Mouse (Mus musculus): ENCODE measurements around the gene Hmgcll1. TPM values are rescaled to one million over a fixed set of nuclear protein-coding genes. Genes with fewer than 3 reads are reported as not detected.

Gene Hmgcll1
- polyA plus RNA-seq, 1 experiment, result 0.05 TPM

DNA sequence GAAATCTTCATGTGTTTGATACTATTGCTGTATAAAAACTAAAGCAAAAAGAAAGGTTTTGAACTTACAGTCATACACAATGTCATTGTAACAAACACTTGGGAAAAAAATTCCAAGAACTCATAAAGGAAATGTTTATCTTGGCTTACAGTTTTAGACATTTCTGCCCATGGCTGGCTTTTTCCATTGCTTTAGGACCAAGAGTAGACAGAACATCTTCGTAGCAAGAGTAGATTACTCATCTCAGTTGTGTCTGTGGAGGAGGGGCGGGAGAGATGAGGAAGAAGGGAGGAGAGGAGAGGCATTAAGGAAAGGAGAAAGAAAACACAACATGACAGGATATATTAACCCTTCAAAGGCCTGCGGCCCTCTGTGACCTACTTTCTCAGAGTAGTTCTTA is 11.6 kb upstream of the Hmgcll1 start:
- no peaks in the 10 kb centered on the region for H3K36me3 ChIP-seq (ENCODE audit: control insufficient read depth, insufficient read depth, low read length)
- no peaks in the 10 kb centered on the region for H3K27me3 ChIP-seq (ENCODE audit: control insufficient read depth, insufficient read depth, low read length)
- no peaks in the 10 kb centered on the region for H3K4me1 ChIP-seq (replicated peaks; ENCODE audit: control insufficient read depth, insufficient read depth, low read length)
- H3K27ac ChIP-seq (ENCODE audit: control insufficient read depth, insufficient read depth, low read length), result no peak overlapping the region
- H3K4me3 ChIP-seq (ENCODE audit: control insufficient read depth, insufficient read depth, low read length), result no peak overlapping the region
- 88% methylated on average over 3 of the region's 3 CpGs for WGBS
- no peak for DNase-seq
- TF ChIP-seq POLR2A (IDR thresholded peaks at IDR 0.05; ENCODE audit: control insufficient read depth, extremely low read depth, insufficient read depth, low read length, poor library complexity), result no peak
- no peak for TF ChIP-seq CTCF (IDR thresholded peaks at IDR 0.05; ENCODE audit: borderline replicate concordance, control insufficient read depth, extremely low read depth, insufficient read depth, low read length, poor library complexity)

DNA sequence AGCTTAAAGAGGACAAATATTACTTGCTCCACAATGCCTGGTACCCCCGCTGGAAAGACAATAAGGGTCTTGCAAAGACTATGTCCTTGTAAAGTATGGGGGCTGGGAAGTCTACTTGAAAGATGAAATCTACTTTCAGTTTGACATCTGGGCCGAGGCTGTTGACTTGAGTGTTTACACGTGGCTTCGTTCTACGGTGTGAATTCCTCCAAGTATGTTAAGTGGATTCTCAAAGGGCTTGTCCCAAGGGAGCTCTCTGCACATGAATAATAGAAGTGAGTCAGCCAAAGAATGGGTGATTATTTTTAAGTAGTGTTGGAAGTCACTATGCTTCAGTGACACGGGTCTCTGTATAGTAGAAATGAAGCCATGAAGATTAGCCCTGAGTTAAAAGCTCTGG is 11.0 kb upstream of the Hmgcll1 start:
- Histone ChIP-seq H3K27ac (ENCODE audit: control insufficient read depth, insufficient read depth, low read length) (no peak overlapping the region), H3K4me3 (ENCODE audit: control insufficient read depth, insufficient read depth, low read length) (no peak overlapping the region), H3K4me1 (replicated peaks; ENCODE audit: control insufficient read depth, insufficient read depth, low read length) (no peaks in the 10 kb centered on the region), H3K36me3 (ENCODE audit: control insufficient read depth, insufficient read depth, low read length) (no peaks in the 10 kb centered on the region), H3K27me3 (ENCODE audit: control insufficient read depth, insufficient read depth, low read length) (no peaks in the 10 kb centered on the region)
- TF ChIP-seq CTCF (IDR thresholded peaks at IDR 0.05; ENCODE audit: borderline replicate concordance, control insufficient read depth, extremely low read depth, insufficient read depth, low read length, poor library complexity) (no peak), POLR2A (IDR thresholded peaks at IDR 0.05; ENCODE audit: control insufficient read depth, extremely low read depth, insufficient read depth, low read length, poor library complexity) (no peak)
- no peak for DNase-seq
- WGBS, result 79% methylated on average over 6 of the region's 6 CpGs

DNA sequence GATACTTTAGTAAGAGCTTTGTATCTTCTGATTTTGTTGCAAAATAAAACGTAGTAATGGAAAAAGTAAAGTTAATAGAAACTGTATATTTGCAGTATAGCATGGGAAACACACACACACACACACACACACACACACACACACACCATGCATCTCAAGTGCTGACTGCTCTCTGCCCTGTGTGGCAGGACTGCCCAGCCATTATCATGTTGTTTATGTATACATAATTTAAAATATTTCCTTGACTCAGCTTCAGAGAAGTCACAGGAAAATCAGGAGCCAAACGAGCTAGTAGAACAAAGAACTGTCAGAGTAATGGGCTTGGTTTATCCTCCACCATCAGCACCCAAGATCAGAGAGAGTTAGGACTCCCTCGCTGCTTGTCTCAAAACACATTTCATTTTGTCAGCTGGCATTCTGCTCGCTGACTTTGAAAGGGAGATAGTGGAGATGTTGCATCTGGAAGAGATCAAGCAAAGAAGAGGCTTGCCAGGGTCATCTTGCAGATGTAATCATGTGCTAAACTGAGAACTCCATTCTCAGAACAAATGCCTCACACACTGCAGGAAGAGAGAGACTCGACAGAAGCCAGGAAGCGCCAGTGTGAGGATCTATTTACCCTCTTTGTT is 7.2 kb upstream of the Hmgcll1 start:
- Histone ChIP-seq H3K4me1 (replicated peaks; ENCODE audit: control insufficient read depth, insufficient read depth, low read length) (no peaks in the 10 kb centered on the region), H3K27ac (ENCODE audit: control insufficient read depth, insufficient read depth, low read length) (no peak overlapping the region), H3K36me3 (ENCODE audit: control insufficient read depth, insufficient read depth, low read length) (no peaks in the 10 kb centered on the region), H3K4me3 (ENCODE audit: control insufficient read depth, insufficient read depth, low read length) (no peak overlapping the region), H3K27me3 (ENCODE audit: control insufficient read depth, insufficient read depth, low read length) (no peaks in the 10 kb centered on the region)
- no peak for DNase-seq
- TF ChIP-seq POLR2A (IDR thresholded peaks at IDR 0.05; ENCODE audit: control insufficient read depth, extremely low read depth, insufficient read depth, low read length, poor library complexity), result no peak
- no peak for TF ChIP-seq CTCF (IDR thresholded peaks at IDR 0.05; ENCODE audit: borderline replicate concordance, control insufficient read depth, extremely low read depth, insufficient read depth, low read length, poor library complexity)
- 63% methylated on average over 6 of the region's 6 CpGs for WGBS

DNA sequence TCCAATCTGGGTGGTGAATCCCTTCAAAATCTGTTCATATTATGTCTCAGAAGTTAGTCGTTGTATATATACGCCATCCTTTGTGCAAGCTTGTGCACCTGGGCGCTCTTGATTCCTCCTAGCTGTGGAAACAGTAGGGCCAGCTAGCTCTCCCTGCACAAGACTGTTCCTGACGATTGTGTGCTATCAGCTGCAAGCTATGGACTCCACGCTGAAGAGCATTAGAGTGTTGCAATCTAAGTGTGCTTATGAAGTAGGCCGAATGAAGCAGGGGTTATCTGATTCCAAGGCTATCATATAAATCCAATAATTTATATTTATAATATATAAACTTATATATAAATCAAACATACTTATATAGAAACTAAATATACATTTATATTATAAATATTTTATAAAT is 866 bp upstream of the Hmgcll1 start:
- H3K4me3 ChIP-seq (ENCODE audit: control insufficient read depth, insufficient read depth, low read length), result no peak overlapping the region
- no peaks in the 10 kb centered on the region for H3K36me3 ChIP-seq (ENCODE audit: control insufficient read depth, insufficient read depth, low read length)
- no peak for DNase-seq
- no peaks in the 10 kb centered on the region for H3K4me1 ChIP-seq (replicated peaks; ENCODE audit: control insufficient read depth, insufficient read depth, low read length)
- WGBS, result 91% methylated on average over 6 of the region's 6 CpGs
- no peak overlapping the region for H3K27ac ChIP-seq (ENCODE audit: control insufficient read depth, insufficient read depth, low read length)
- TF ChIP-seq CTCF (IDR thresholded peaks at IDR 0.05; ENCODE audit: borderline replicate concordance, control insufficient read depth, extremely low read depth, insufficient read depth, low read length, poor library complexity) (no peak), POLR2A (IDR thresholded peaks at IDR 0.05; ENCODE audit: control insufficient read depth, extremely low read depth, insufficient read depth, low read length, poor library complexity) (no peak)
- no peaks in the 10 kb centered on the region for H3K27me3 ChIP-seq (ENCODE audit: control insufficient read depth, insufficient read depth, low read length)

DNA sequence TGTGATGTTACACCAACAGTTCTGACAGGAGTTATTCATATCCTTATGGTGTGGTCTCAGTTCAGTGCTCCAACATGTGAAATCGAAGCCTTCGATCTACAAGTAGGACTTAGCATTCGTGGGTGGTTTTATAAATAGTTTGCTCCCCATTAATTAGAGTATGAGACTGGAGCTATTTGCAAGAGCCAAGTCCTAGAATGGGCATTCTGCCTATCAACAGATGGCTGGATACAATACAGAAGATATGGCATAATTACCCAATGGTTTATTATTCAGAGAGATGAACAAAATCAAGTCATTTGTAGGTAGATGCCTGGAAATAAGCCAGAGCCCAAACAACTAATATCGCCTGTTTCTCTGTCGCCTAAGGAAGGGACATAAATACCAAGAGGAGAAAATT is 1.3 kb downstream of the Hmgcll1 start:
- Histone ChIP-seq H3K4me1 (replicated peaks; ENCODE audit: control insufficient read depth, insufficient read depth, low read length) (no peaks in the 10 kb centered on the region), H3K36me3 (ENCODE audit: control insufficient read depth, insufficient read depth, low read length) (no peaks in the 10 kb centered on the region), H3K4me3 (ENCODE audit: control insufficient read depth, insufficient read depth, low read length) (no peak overlapping the region), H3K27me3 (ENCODE audit: control insufficient read depth, insufficient read depth, low read length) (no peaks in the 10 kb centered on the region), H3K27ac (ENCODE audit: control insufficient read depth, insufficient read depth, low read length) (no peak overlapping the region)
- DNase-seq, result no peak
- TF ChIP-seq POLR2A (IDR thresholded peaks at IDR 0.05; ENCODE audit: control insufficient read depth, extremely low read depth, insufficient read depth, low read length, poor library complexity) (no peak), CTCF (IDR thresholded peaks at IDR 0.05; ENCODE audit: borderline replicate concordance, control insufficient read depth, extremely low read depth, insufficient read depth, low read length, poor library complexity) (no peak)
- 97% methylated on average over 5 of the region's 5 CpGs for WGBS

DNA sequence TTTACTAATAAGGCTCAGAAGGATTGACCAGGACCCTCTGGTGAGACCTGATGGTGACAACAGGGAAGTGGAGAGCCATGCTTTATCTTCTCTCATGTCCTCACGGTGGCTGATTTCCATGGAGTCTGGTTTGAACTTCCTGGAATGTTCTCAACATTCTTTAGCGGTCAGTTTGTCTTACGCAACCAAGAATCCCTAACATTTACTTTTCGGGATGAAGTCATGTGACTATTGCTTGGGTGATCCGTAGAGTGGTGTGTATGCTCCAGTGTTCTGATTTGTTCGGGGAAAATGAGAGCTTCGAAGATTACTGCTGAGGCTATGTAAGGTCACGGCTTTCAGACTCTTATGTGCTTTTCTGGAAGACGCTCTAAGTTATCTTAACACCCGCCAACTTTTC is 1.9 kb downstream of the Hmgcll1 start:
- Histone ChIP-seq H3K27ac (ENCODE audit: control insufficient read depth, insufficient read depth, low read length) (no peak overlapping the region), H3K4me3 (ENCODE audit: control insufficient read depth, insufficient read depth, low read length) (no peak overlapping the region), H3K27me3 (ENCODE audit: control insufficient read depth, insufficient read depth, low read length) (no peaks in the 10 kb centered on the region), H3K4me1 (replicated peaks; ENCODE audit: control insufficient read depth, insufficient read depth, low read length) (no peaks in the 10 kb centered on the region), H3K36me3 (ENCODE audit: control insufficient read depth, insufficient read depth, low read length) (no peaks in the 10 kb centered on the region)
- DNase-seq, result no peak
- WGBS, result 97% methylated on average over 10 of the region's 10 CpGs
- no peak for TF ChIP-seq POLR2A (IDR thresholded peaks at IDR 0.05; ENCODE audit: control insufficient read depth, extremely low read depth, insufficient read depth, low read length, poor library complexity)
- TF ChIP-seq CTCF (IDR thresholded peaks at IDR 0.05; ENCODE audit: borderline replicate concordance, control insufficient read depth, extremely low read depth, insufficient read depth, low read length, poor library complexity), result no peak

DNA sequence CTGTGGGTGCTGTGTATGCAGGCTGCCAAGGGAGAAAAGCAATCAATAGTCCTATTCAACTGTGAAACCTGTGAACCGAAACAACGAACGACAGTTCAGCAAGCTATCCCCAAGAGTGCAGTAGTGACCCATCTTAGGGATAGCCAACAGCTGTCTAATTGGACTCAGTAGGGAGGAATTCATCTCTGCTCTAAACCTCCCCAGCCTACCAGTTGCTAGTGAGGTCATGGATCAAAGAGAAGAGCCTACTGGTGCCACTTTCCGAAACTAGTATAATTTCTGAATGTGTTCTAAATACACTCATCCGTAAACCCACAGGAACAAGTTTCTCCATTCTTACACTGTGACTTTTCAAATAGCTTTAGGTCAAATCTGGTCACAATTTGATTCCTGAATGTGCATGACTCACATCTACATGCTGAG is 8.9 kb downstream of the Hmgcll1 start:
- Histone ChIP-seq H3K4me3 (ENCODE audit: control insufficient read depth, insufficient read depth, low read length) (no peak overlapping the region), H3K27ac (ENCODE audit: control insufficient read depth, insufficient read depth, low read length) (no peak overlapping the region), H3K4me1 (replicated peaks; ENCODE audit: control insufficient read depth, insufficient read depth, low read length) (no peaks in the 10 kb centered on the region), H3K36me3 (ENCODE audit: control insufficient read depth, insufficient read depth, low read length) (no peaks in the 10 kb centered on the region), H3K27me3 (ENCODE audit: control insufficient read depth, insufficient read depth, low read length) (no peaks in the 10 kb centered on the region)
- no peak for DNase-seq
- TF ChIP-seq POLR2A (IDR thresholded peaks at IDR 0.05; ENCODE audit: control insufficient read depth, extremely low read depth, insufficient read depth, low read length, poor library complexity) (no peak), CTCF (IDR thresholded peaks at IDR 0.05; ENCODE audit: borderline replicate concordance, control insufficient read depth, extremely low read depth, insufficient read depth, low read length, poor library complexity) (no peak)
- 92% methylated on average over 5 of the region's 5 CpGs for WGBS

Data from thymus, adult 2 months (tissue).